Mouse (Mus musculus): Measurements from ENCODE around the gene Cpa2. TPM values are rescaled to one million over a fixed set of nuclear protein-coding genes. Genes with fewer than 3 reads are reported as not detected.

The Cpa2 gene
- polyA plus RNA-seq, 2 experiments = 0.60 to 2.1 TPM

DNA sequence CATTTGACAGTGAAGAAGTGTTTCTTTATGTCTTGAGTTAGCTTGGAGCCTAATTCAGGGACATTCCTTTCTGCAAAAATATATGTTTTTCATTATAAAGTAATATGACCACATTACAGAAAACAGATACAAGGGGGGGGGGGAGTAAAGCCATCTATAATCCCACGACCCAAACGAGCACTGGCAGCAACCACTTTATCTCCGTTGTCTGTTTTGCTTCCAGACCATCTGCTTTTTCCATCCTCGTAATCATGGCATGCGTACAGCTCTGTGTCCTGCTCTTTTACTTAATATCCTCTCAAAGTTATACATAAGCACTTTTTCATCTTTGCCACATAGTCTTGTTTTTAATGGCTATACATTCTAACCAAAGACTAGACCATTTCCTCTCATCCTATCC lies 32.0 kb downstream of the Cpa2 start:
- no peaks in the 10 kb centered on the region for H3K36me3 ChIP-seq (replicated peaks; ENCODE audit: control insufficient read depth, insufficient read depth, low read depth)
- H3K4me3 ChIP-seq (ENCODE audit: insufficient read depth in 1 of 2, low read depth in 2 of 2, low read length in 2 of 2) = no peak overlapping the region
- no peak for DNase-seq (ENCODE audit: low read depth in 3 of 3, low spot score in 3 of 3)
- no peak for TF ChIP-seq CTCF (IDR thresholded peaks at IDR 0.05; ENCODE audit: low read depth)
- no peak for TF ChIP-seq EP300 (IDR thresholded peaks at IDR 0.05; ENCODE audit: low read depth)
- H3K4me1 ChIP-seq (replicated peaks; ENCODE audit: control insufficient read depth in 2 of 2, insufficient read depth in 2 of 2, low read length in 1 of 2) = no peaks in the 10 kb centered on the region
- ATAC-seq (ENCODE audit: insufficient read depth) = no peak
- WGBS (ENCODE audit: insufficient replicate concordance) = 64% methylated on average over 5 of the region's 5 CpGs
- H3K9ac ChIP-seq (replicated peaks) = no peak overlapping the region
- H3K27me3 ChIP-seq (ENCODE audit: control insufficient read depth, insufficient read depth, low read length) = no peaks in the 10 kb centered on the region
- no peak overlapping the region for H3K27ac ChIP-seq
- H3K4me2 ChIP-seq (ENCODE audit: low read depth) = no peak overlapping the region
- H3K9me3 ChIP-seq (ENCODE audit: control insufficient read depth, low read length) = no peaks in the 10 kb centered on the region

DNA sequence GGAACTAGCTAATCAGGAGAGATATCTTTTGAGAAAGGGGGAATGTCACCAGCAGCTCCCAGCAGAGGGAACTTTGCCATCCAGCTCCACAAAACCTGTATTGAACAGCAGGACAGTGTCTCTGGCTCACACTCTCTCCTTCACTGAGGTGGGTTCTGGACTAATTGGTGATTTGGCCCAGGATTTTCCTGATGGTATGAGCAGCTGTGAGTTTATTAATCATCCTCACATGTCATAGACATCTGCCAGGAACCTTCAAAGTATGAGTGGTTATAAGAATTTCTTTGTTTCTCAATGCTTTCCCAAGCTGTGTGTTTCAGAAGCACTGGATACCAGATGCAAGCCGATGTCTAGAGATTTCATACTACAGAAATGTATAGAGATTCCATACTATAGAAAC lies 33.6 kb downstream of the Cpa2 start:
- ATAC-seq (ENCODE audit: insufficient read depth) = no peak
- no peak overlapping the region for H3K4me3 ChIP-seq (ENCODE audit: insufficient read depth in 1 of 2, low read depth in 2 of 2, low read length in 2 of 2)
- H3K36me3 ChIP-seq (replicated peaks; ENCODE audit: control insufficient read depth, insufficient read depth, low read depth) = no peaks in the 10 kb centered on the region
- no peaks in the 10 kb centered on the region for H3K9me3 ChIP-seq (ENCODE audit: control insufficient read depth, low read length)
- 81% methylated on average over 1 of the region's 1 CpGs for WGBS (ENCODE audit: insufficient replicate concordance)
- no peak for DNase-seq (ENCODE audit: low read depth in 3 of 3, low spot score in 3 of 3)
- H3K27ac ChIP-seq = no peak overlapping the region
- no peak overlapping the region for H3K4me2 ChIP-seq (ENCODE audit: low read depth)
- no peak overlapping the region for H3K9ac ChIP-seq (replicated peaks)
- TF ChIP-seq EP300 (IDR thresholded peaks at IDR 0.05; ENCODE audit: low read depth) (no peak), CTCF (IDR thresholded peaks at IDR 0.05; ENCODE audit: low read depth) (no peak)
- H3K27me3 ChIP-seq (ENCODE audit: control insufficient read depth, insufficient read depth, low read length) = no peaks in the 10 kb centered on the region
- H3K4me1 ChIP-seq (replicated peaks; ENCODE audit: control insufficient read depth in 2 of 2, insufficient read depth in 2 of 2, low read length in 1 of 2) = no peaks in the 10 kb centered on the region

DNA sequence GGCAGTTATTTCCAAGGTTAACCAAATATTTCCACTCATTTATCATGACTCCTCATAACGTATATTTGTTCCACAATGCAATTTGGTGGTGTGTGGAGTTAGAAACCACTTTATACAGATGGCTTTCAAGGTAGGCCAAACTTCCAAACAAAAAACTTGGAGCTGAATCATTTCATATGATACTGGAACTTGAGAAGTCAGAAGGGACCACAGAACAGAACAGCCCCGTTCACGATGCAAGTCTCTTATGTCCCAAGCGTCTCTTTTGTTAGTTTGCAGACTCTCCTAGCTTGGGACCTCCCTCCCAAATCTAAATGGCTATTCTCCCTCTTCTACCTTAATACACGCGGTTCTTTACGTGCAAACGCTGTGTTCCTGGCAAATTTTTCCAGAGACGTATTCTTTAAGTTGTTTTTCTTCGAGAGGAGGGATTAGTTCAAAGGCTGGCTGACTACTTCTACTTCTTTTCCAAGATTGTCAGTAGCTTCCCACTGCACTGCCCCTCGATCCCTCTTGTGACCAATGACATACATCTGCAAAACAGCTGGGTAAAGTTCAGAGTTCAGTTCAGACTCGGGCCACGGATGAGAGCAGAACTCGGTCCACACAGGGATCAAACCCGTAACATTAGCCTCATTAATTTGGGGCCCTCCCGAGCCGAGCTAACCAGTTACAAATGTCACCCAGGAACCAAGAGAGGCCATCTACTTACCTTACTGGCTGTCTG lies 35.3 kb downstream of the Cpa2 start:
- H3K9me3 ChIP-seq (ENCODE audit: control insufficient read depth, low read length) = no peaks in the 10 kb centered on the region
- H3K27me3 ChIP-seq (ENCODE audit: control insufficient read depth, insufficient read depth, low read length) = no peaks in the 10 kb centered on the region
- H3K4me1 ChIP-seq (replicated peaks; ENCODE audit: control insufficient read depth in 2 of 2, insufficient read depth in 2 of 2, low read length in 1 of 2) = no peaks in the 10 kb centered on the region
- WGBS (ENCODE audit: insufficient replicate concordance) = 67% methylated on average over 17 of the region's 17 CpGs
- TF ChIP-seq CTCF (IDR thresholded peaks at IDR 0.05; ENCODE audit: low read depth) (no peak), EP300 (IDR thresholded peaks at IDR 0.05; ENCODE audit: low read depth) (no peak)
- H3K27ac ChIP-seq = no peak overlapping the region
- no peak overlapping the region for H3K4me3 ChIP-seq (ENCODE audit: insufficient read depth in 1 of 2, low read depth in 2 of 2, low read length in 2 of 2)
- no peak overlapping the region for H3K9ac ChIP-seq (replicated peaks)
- H3K36me3 ChIP-seq (replicated peaks; ENCODE audit: control insufficient read depth, insufficient read depth, low read depth) = no peaks in the 10 kb centered on the region
- H3K4me2 ChIP-seq (ENCODE audit: low read depth) = no peak overlapping the region
- ATAC-seq (ENCODE audit: insufficient read depth) (no peak), DNase-seq (ENCODE audit: low read depth in 3 of 3, low spot score in 3 of 3) (no peak)

DNA sequence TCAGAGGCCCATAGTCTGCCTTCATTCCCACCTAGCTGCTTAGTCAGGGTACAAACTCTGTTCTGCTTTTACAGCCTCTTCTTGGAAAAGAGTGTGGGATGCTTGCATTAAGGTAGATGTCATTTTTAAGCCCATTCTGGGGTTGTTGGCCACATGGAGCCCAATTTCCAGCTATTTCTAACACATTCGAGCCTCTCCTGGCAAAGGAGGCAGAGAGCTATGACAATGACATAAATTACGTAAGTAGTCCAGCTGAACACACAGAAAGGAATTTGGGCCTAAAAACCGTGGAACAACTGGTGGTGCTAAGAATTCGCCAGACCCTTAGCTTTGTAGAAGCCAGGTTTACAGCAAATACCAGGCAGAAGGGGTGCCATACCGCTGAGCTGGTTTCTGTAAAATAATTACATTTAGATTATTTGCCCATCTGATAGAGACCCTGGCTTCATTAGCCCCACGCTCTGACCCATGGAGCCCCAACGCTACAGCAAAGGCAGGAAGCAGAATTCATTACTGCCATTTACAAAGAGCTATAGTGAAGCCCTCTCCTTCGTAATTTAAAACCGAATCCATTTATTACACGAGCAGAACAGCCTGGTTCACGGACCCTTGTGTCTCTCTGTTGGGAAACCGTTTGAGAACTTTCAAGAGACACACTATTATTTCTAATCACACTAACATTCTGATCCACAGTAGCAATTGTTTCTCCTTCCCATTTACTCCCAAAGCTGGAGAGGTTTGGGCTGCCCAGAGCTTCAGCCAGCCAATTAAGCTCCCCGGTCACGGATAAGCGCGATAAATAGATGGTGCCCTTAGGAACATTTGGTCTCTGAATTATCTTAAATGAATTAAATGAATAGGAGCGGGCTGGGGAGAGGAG lies 38.8 kb downstream of the Cpa2 start:
- H3K36me3 ChIP-seq (replicated peaks; ENCODE audit: control insufficient read depth, insufficient read depth, low read depth) = no peaks in the 10 kb centered on the region
- no peaks in the 10 kb centered on the region for H3K4me1 ChIP-seq (replicated peaks; ENCODE audit: control insufficient read depth in 2 of 2, insufficient read depth in 2 of 2, low read length in 1 of 2)
- DNase-seq (ENCODE audit: low read depth in 3 of 3, low spot score in 3 of 3) (no peak), ATAC-seq (ENCODE audit: insufficient read depth) (no peak)
- no peaks in the 10 kb centered on the region for H3K9me3 ChIP-seq (ENCODE audit: control insufficient read depth, low read length)
- 64% methylated on average over 17 of the region's 17 CpGs for WGBS (ENCODE audit: insufficient replicate concordance)
- H3K27ac ChIP-seq = no peak overlapping the region
- no peak overlapping the region for H3K4me2 ChIP-seq (ENCODE audit: low read depth)
- no peak overlapping the region for H3K4me3 ChIP-seq (ENCODE audit: insufficient read depth in 1 of 2, low read depth in 2 of 2, low read length in 2 of 2)
- TF ChIP-seq CTCF (IDR thresholded peaks at IDR 0.05; ENCODE audit: low read depth) = no peak
- TF ChIP-seq EP300 (IDR thresholded peaks at IDR 0.05; ENCODE audit: low read depth) = no peak
- H3K27me3 ChIP-seq (ENCODE audit: control insufficient read depth, insufficient read depth, low read length) = no peaks in the 10 kb centered on the region
- no peak overlapping the region for H3K9ac ChIP-seq (replicated peaks)

DNA sequence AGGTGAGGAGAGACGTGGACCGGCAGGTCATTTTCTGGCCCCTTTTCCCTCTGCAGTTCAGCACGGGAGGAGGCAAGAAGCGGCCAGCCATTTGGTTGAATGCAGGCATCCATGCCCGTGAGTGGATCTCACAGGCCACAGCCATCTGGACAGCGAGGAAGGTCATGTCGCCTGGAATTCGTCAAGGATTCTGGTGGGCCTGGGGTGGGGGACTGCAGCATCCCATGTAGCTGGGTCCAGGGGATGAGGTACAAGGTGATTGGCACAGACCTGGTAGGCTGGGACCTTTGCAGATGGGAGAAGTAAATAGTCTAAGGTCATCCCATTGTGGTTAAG lies 39.4 kb downstream of the Cpa2 start:
- 61% methylated on average over 8 of the region's 8 CpGs for WGBS (ENCODE audit: insufficient replicate concordance)
- no peaks in the 10 kb centered on the region for H3K4me1 ChIP-seq (replicated peaks; ENCODE audit: control insufficient read depth in 2 of 2, insufficient read depth in 2 of 2, low read length in 1 of 2)
- no peaks in the 10 kb centered on the region for H3K9me3 ChIP-seq (ENCODE audit: control insufficient read depth, low read length)
- no peak overlapping the region for H3K4me3 ChIP-seq (ENCODE audit: insufficient read depth in 1 of 2, low read depth in 2 of 2, low read length in 2 of 2)
- TF ChIP-seq CTCF (IDR thresholded peaks at IDR 0.05; ENCODE audit: low read depth) (no peak), EP300 (IDR thresholded peaks at IDR 0.05; ENCODE audit: low read depth) (no peak)
- DNase-seq (ENCODE audit: low read depth in 3 of 3, low spot score in 3 of 3) (no peak), ATAC-seq (ENCODE audit: insufficient read depth) (no peak)
- H3K9ac ChIP-seq (replicated peaks) = no peak overlapping the region
- no peak overlapping the region for H3K27ac ChIP-seq
- H3K27me3 ChIP-seq (ENCODE audit: control insufficient read depth, insufficient read depth, low read length) = no peaks in the 10 kb centered on the region
- H3K4me2 ChIP-seq (ENCODE audit: low read depth) = no peak overlapping the region
- no peaks in the 10 kb centered on the region for H3K36me3 ChIP-seq (replicated peaks; ENCODE audit: control insufficient read depth, insufficient read depth, low read depth)

Data from liver, embryonic 14.5 days (tissue).